Mouse (Mus musculus) heart, embryonic 16.5 days (tissue): ENCODE measurements around the gene Glis1. TPM values are rescaled to one million over a fixed set of nuclear protein-coding genes. Genes with fewer than 3 reads are reported as not detected.

ENCODE experiments used
- ATAC-seq: fragments of 200-750 bp; cut with Nextera tagmentation; replicated peaks from 2 replicates; pipeline ENCODE4 v1.8.0; 2017; ENCODE audit warnings: moderate number of reproducible peaks; ENCODE audit not compliant: insufficient read depth, low FRiP score; ENCODE audit errors: extremely low read depth
- H3K27ac ChIP-seq: fragments of 300-500 bp; sonication (generic); 2 replicates; pipeline ENCODE4 v1.5.1; 2014; ENCODE audit warnings: mild to moderate bottlenecking, low read length, control low read depth, moderate library complexity
- H3K27me3 ChIP-seq: fragments of 300-500 bp; sonication (generic); 2 replicates; pipeline ENCODE4 v1.6.1; 2014; ENCODE audit warnings: low read length, mixed read lengths; ENCODE audit not compliant: control insufficient read depth, insufficient read depth
- H3K36me3 ChIP-seq: fragments of 300-500 bp; sonication (generic); 2 replicates; pipeline ENCODE4 v1.6.1; 2014; ENCODE audit not compliant: control insufficient read depth, insufficient read depth
- H3K4me1 ChIP-seq: fragments of 300-500 bp; sonication (generic); 2 replicates; pipeline ENCODE4 v1.6.1; 2014; ENCODE audit warnings: low read length, mixed read lengths; ENCODE audit not compliant: control insufficient read depth, insufficient read depth
- H3K4me2 ChIP-seq: fragments of 300-500 bp; sonication (generic); 2 replicates; pipeline ENCODE4 v1.6.1; 2014; ENCODE audit warnings: low read depth, mild to moderate bottlenecking, control low read depth, low read length
- H3K4me3 ChIP-seq: fragments of 300-500 bp; sonication (generic); 2 replicates; pipeline ENCODE4 v1.5.1; 2014; ENCODE audit warnings: mild to moderate bottlenecking, control low read depth, low read length
- H3K9ac ChIP-seq: fragments of 300-500 bp; sonication (generic); 2 replicates; pipeline ENCODE4 v1.6.1; 2014; ENCODE audit warnings: low read length, control low read depth
- H3K9me3 ChIP-seq: fragments of 300-500 bp; sonication (generic); replicated peaks from 2 replicates; pipeline ENCODE4 v1.6.1; 2016; ENCODE audit warnings: low read length; ENCODE audit not compliant: control insufficient read depth
- WGBS: fragments of 180-500 bp; shearing (Covaris S2); extraction: QIAGEN DNeasy Blood & Tissue Kit; methylation state at CpG from one replicate; pipeline ENCODE4 v1.1.7; 2014; 5-methylcytosine and 5-hydroxymethylcytosine counted together
- polyA plus RNA-seq: library from polyadenylated mRNA; unstranded; fragments of >200 nt; fragmentation: Nextera tagmentation; extraction: Ambion mirVana; gene quantifications from 2 replicates; pipeline ENCODE4 v1.2.1, GENCODE M21; 2015

The Glis1 gene
- polyA plus RNA-seq, 1 experiment from 2014 or later, result 0.16 TPM

DNA sequence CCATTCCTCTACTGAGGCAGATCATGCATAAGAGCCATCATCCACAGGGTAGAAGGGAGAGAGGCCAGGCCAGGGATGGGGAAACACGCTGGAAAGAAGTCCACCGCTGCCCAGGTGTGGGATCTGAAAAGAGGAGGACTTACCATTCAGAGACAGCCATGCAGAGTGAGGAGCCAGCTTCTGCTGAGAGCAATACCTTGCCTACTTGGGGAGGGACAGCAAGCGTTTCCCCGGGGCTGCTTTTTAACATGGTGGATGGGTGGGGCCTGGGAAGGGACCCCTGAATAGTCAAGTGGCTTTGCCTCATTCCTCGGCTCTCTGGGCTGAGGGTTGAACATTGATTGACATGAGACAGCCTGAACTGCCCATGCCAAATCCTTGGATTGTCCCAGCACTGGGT lies 85.7 kb downstream of the Glis1 start:
- no peak for ATAC-seq
- Histone ChIP-seq H3K9me3 (no peaks in the 10 kb centered on the region), H3K9ac (no peak overlapping the region), H3K4me3 (no peak overlapping the region), H3K4me2 (no peak overlapping the region), H3K27ac (no peak overlapping the region), H3K27me3 (no peaks in the 10 kb centered on the region), H3K36me3 (no peaks in the 10 kb centered on the region), H3K4me1 (no peaks in the 10 kb centered on the region)
- 78% methylated on average over 5 of the region's 5 CpGs for WGBS

DNA sequence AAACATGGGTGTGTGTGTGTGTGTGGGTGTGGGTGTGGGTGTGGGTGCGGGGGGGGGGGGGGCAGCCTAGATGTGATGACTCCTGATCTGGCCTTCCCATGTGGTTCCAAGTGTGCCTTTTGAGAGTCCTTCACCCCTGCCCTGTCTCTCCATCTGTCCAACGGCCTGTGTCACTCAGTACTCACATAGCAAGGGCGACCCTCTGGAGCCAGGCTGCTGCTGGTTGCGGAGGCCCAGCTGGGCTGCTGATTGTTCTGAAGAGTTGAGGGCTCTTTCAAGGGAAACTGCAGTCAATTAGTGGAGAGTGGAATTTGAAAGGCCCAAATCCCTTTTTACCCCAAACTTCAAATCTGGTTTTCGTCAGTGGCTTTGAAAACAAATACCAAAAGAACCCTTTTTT lies 86.4 kb downstream of the Glis1 start:
- no peak overlapping the region for H3K27ac ChIP-seq
- H3K27me3 ChIP-seq, result no peaks in the 10 kb centered on the region
- no peak overlapping the region for H3K4me2 ChIP-seq
- no peaks in the 10 kb centered on the region for H3K9me3 ChIP-seq
- 69% methylated on average over 5 of the region's 5 CpGs for WGBS
- H3K36me3 ChIP-seq, result no peaks in the 10 kb centered on the region
- no peak overlapping the region for H3K4me3 ChIP-seq
- H3K9ac ChIP-seq, result no peak overlapping the region
- no peak for ATAC-seq
- H3K4me1 ChIP-seq, result no peaks in the 10 kb centered on the region

DNA sequence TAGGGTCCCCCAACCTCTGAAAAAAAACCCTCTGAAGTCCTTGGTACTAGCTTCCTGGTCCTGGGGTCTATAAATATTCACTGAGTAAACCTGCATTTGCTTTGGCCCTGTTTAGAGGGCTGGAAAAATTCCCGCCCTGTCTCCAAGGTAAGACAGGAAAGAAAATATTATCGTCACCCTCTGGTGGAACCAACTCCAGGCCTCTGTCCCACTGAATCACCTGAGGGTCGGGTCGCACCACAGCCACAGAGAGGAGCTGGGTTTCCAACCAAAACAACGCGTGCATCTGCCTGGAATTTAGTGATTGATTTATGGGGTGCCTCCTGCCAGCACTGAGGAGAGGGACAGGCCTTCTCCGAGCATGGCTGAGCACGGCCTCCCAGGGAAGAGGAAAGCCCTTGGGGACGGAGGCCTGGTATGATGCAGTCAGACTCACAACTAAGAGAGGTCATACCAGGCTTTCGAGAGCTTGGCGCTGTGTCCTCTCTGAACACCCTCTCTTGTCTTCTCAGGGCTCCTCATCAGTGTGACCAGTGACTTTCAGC lies 89.3 kb downstream of the Glis1 start:
- H3K4me3 ChIP-seq, result no peak overlapping the region
- H3K4me1 ChIP-seq, result no peaks in the 10 kb centered on the region
- no peak for ATAC-seq

DNA sequence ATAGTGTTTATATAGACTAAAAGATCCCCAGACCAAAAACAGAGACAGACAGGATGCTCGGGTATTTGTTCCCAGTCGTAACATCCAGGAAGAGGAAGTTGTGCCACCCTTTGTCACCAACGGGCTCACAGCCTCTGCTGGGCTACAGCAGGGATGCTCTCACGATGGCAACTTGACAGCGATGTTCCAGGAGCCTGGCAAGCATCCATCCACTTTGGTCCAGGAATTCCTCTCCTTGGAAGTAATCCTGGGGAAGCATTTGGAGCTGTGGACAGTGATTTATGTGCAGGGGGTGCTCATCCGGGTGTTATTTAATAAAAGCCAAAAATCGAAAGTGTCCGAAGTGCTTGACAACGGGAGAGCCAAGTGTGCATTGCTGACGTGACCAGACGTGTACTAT lies 100.7 kb downstream of the Glis1 start:
- Histone ChIP-seq H3K36me3 (no peaks in the 10 kb centered on the region), H3K27me3 (no peaks in the 10 kb centered on the region; the same call in 1 of the 2 replicates), H3K4me2 (no peak overlapping the region), H3K9ac (no peak overlapping the region), H3K4me1 (peaks cover 3% of the 10 kb centered on the region; the same call in 1 of the 2 replicates), H3K4me3 (no peak overlapping the region), H3K27ac (no peak overlapping the region), H3K9me3 (peaks cover 4% of the 10 kb centered on the region)
- no peak for ATAC-seq
- WGBS, result 66% methylated on average over 11 of the region's 11 CpGs

More for the DNA sequence above, 89.3 kb downstream of the Glis1 start:
- 71% methylated on average over 11 of the region's 11 CpGs for WGBS
- Histone ChIP-seq H3K9ac (no peak overlapping the region), H3K36me3 (no peaks in the 10 kb centered on the region), H3K27me3 (no peaks in the 10 kb centered on the region), H3K27ac (no peak overlapping the region), H3K9me3 (no peaks in the 10 kb centered on the region), H3K4me2 (no peak overlapping the region)

DNA sequence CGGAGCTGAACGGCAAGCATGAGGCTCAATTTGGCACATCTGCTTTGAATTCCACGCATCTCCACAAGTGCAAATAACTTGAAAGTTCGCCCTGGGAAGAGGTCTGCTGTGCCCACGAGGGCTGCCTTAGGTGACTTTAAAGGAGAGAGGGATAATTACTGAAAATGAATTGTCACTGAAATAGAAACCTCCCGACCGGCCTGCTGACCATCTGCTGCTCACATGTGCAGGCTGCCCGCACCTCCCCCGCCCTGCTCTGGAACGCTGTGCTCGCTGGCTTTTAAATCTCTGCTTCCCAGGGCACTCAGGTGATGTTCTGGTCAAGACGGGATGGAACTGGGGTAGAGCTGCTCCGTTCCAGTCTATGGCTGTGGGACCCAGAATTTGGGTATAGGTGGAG lies 103.7 kb downstream of the Glis1 start:
- H3K4me3 ChIP-seq, result no peak overlapping the region
- H3K36me3 ChIP-seq, result no peaks in the 10 kb centered on the region
- no peak overlapping the region for H3K4me2 ChIP-seq
- no peak overlapping the region for H3K27ac ChIP-seq
- ATAC-seq, result no peak
- H3K4me1 ChIP-seq, result peaks cover 3% of the 10 kb centered on the region; the same call in 1 of the 2 replicates
- no peaks in the 10 kb centered on the region; the same call in 1 of the 2 replicates for H3K27me3 ChIP-seq
- 44% methylated on average over 13 of the region's 13 CpGs for WGBS
- H3K9ac ChIP-seq, result no peak overlapping the region
- H3K9me3 ChIP-seq, result peaks cover under 1% of the 10 kb centered on the region

DNA sequence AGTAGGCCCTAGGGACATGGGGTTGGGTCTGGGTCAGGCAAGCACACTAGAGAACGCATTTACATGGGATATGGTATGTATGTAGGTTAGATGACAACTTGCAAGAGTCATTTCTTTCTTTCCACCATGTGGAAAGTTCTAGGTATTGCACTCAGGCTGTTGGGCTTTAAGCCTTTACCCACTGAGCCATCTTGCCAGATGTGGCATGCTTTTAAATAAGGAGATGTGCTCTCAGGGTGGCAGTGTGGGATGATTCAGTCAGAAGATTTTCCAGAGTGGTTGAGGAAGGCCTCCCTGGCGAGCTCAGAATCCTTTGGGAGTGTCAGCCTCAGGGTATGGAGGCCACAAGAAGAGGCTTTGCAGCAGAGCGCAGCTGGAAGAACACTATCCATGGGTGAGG lies 104.2 kb downstream of the Glis1 start:
- Histone ChIP-seq H3K36me3 (no peaks in the 10 kb centered on the region), H3K4me3 (no peak overlapping the region), H3K9ac (no peak overlapping the region), H3K4me1 (peaks cover 3% of the 10 kb centered on the region; the same call in 1 of the 2 replicates), H3K27ac (no peak overlapping the region), H3K4me2 (no peak overlapping the region), H3K27me3 (no peaks in the 10 kb centered on the region; the same call in 1 of the 2 replicates), H3K9me3 (no peaks in the 10 kb centered on the region)
- 76% methylated on average over 3 of the region's 3 CpGs for WGBS
- no peak for ATAC-seq

DNA sequence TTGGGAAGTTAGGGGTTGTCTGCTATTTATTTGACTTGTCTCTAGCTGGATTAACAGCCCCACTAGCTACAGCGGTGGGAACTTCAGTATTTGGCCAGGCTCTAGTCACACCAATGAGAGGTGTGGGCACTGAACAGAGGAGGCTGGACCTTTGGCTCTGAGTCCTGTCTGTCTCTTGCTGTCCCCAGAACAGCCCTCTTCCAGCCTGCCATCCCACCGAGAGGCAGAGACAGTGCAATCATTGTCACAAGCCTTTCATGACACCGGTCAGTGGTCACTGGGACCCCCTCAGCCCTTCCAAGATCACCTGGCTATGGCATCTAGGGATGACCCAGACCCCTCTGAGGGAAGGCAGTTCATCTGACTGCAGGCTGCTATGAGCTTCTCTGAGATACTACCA lies 104.6 kb downstream of the Glis1 start:
- Histone ChIP-seq H3K9me3 (no peaks in the 10 kb centered on the region), H3K4me2 (no peak overlapping the region), H3K36me3 (no peaks in the 10 kb centered on the region), H3K27me3 (no peaks in the 10 kb centered on the region; the same call in 1 of the 2 replicates), H3K27ac (no peak overlapping the region), H3K4me1 (peaks cover 3% of the 10 kb centered on the region; the same call in 1 of the 2 replicates), H3K4me3 (no peak overlapping the region), H3K9ac (no peak overlapping the region)
- no peak for ATAC-seq
- WGBS, result 86% methylated on average over 3 of the region's 3 CpGs

DNA sequence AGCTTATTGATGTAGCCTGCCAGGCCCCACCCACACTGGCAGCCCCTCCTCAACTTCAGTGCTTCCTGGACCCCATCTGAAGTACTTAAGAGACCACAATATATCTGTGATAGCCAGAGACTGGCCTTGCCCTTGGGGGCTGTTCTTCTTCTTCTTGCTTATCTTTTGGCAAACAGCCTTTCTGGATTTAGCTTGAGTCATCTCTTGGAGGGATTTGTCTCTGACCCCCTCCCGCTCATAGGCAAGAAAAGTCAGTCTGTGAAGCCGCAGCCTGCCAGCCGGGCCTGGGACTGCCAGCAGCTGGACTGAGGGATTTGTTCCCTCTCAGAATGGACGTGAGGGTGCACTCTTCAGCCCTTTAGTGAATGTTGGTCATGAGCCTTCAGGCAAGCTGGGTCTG lies 107.4 kb downstream of the Glis1 start:
- Histone ChIP-seq H3K27ac (no peak overlapping the region), H3K4me3 (no peak overlapping the region), H3K4me2 (no peak overlapping the region), H3K36me3 (no peaks in the 10 kb centered on the region), H3K9ac (no peak overlapping the region), H3K9me3 (no peaks in the 10 kb centered on the region), H3K4me1 (peaks cover 3% of the 10 kb centered on the region; the same call in 1 of the 2 replicates), H3K27me3 (no peaks in the 10 kb centered on the region; the same call in 1 of the 2 replicates)
- no peak for ATAC-seq
- WGBS, result 45% methylated on average over 4 of the region's 4 CpGs

DNA sequence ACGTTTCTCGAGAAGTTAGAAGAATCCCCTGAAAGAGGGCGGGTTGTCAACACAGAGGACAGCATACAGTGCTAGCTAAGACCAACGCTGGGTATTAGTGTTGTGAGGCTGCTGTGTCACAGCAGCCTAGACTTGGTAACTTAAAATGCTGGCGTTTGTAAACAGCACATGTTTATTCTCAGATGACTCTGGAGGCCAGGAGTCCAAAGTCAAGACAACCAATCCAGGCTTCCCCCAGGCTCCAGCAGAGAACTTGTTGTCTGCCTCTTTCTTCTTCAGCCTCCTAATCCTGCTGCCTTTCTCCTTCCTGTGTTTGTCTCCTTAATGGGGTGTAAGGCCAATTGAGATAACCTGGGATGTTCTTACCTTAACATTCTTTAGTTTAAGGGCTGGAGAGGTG lies 110.5 kb downstream of the Glis1 start:
- ATAC-seq, result no peak
- 68% methylated on average over 5 of the region's 5 CpGs for WGBS
- no peak overlapping the region for H3K27ac ChIP-seq

More for the DNA sequence above, 110.5 kb downstream of the Glis1 start:
- Histone ChIP-seq H3K4me3 (no peak overlapping the region), H3K4me1 (no peaks in the 10 kb centered on the region), H3K36me3 (no peaks in the 10 kb centered on the region), H3K9ac (no peak overlapping the region), H3K27me3 (no peaks in the 10 kb centered on the region), H3K9me3 (no peaks in the 10 kb centered on the region), H3K4me2 (no peak overlapping the region)
